Mouse (Mus musculus): Measurements from ENCODE around the gene Vmn2r70.

GRCm38 (mm10) chr7:85562787-85563186 is 6.2 kb downstream of the Vmn2r70 start, which contains the start of gene Vmn2r71:
- no peak for TF ChIP-seq CTCF (IDR thresholded peaks at IDR 0.05; ENCODE audit: insufficient read depth, low read length)
- no peak for TF ChIP-seq POLR2A (IDR thresholded peaks at IDR 0.05; ENCODE audit: borderline replicate concordance, extremely low read depth, low read depth, low read length)
